Mouse (Mus musculus): ENCODE measurements at regions not wholly inside any gene's neighbourhood (a gene's known extent, or its start where the extent isn't known, plus 50 kb on each side); places are given as distances from the start of the nearest gene placed in this dataset.
"Not testable (repeated sequence)": the region's sequence is repeated elsewhere in the genome, so short reads cannot be mapped to it uniquely, and the experiment has no call there.

GRCm38 (mm10) chr10:111354607-111355006, 56.1 kb downstream of the Bbs10 start:
- Histone ChIP-seq H3K36me3 (ENCODE audit: control insufficient read depth, insufficient read depth, low read length) (no peaks in the 10 kb centered on the region), H3K9me3 (ENCODE audit: control insufficient read depth, low read length) (no peaks in the 10 kb centered on the region), H3K4me1 (replicated peaks; ENCODE audit: control insufficient read depth, insufficient read depth) (no peaks in the 10 kb centered on the region), H3K27ac (replicated peaks) (no peak overlapping the region), H3K9ac (ENCODE audit: low read length) (no peak overlapping the region), H3K4me2 (replicated peaks; ENCODE audit: low read depth) (no peak overlapping the region), H3K27me3 (ENCODE audit: control insufficient read depth, insufficient read depth, low read length) (no peaks in the 10 kb centered on the region), H3K4me3 (ENCODE audit: low read depth, low read length) (no peak overlapping the region)
- 53% methylated on average over 8 of the region's 8 CpGs for WGBS
- TF ChIP-seq CTCF (IDR thresholded peaks at IDR 0.05; ENCODE audit: low read depth) (no peak), EP300 (optimal IDR thresholded peaks at IDR 0.05) (no peak)
- ATAC-seq (ENCODE audit: low FRiP score, low TSS enrichment) (no peak), DNase-seq (ENCODE audit: low spot score) (no peak)

- H3K9ac ChIP-seq (ENCODE audit: low read length); H3K4me2 ChIP-seq (replicated peaks; ENCODE audit: low read depth); DNase-seq (ENCODE audit: low spot score); H3K4me1 ChIP-seq (replicated peaks; ENCODE audit: control insufficient read depth, insufficient read depth); H3K27ac ChIP-seq (replicated peaks); H3K36me3 ChIP-seq (ENCODE audit: control insufficient read depth, insufficient read depth, low read length); H3K9me3 ChIP-seq (ENCODE audit: control insufficient read depth, low read length); H3K27me3 ChIP-seq (ENCODE audit: control insufficient read depth, insufficient read depth, low read length); H3K4me3 ChIP-seq (ENCODE audit: low read depth, low read length); ATAC-seq (ENCODE audit: low FRiP score, low TSS enrichment): not testable (repeated sequence)
- 80% methylated on average over 1 of the region's 1 CpGs for WGBS
Measured at GRCm38 (mm10) chr10:111358340-111358739, 59.9 kb downstream of the Bbs10 start.

GRCm38 (mm10) chr10:111361749-111362435, 63.4 kb downstream of the Bbs10 start:
- 87% methylated on average over 18 of the region's 18 CpGs for WGBS
- Histone ChIP-seq H3K27me3 (ENCODE audit: control insufficient read depth, insufficient read depth, low read length) (no peaks in the 10 kb centered on the region), H3K9me3 (ENCODE audit: control insufficient read depth, low read length) (no peaks in the 10 kb centered on the region)

GRCm38 (mm10) chr10:111363729-111364617, 65.5 kb downstream of the Bbs10 start:
- no peak for DNase-seq (ENCODE audit: low spot score)
- H3K27ac ChIP-seq (replicated peaks): no peak overlapping the region
- ATAC-seq (ENCODE audit: low FRiP score, low TSS enrichment): no peak
- WGBS: 25% methylated on average over 14 of the region's 14 CpGs
- H3K4me2 ChIP-seq (replicated peaks; ENCODE audit: low read depth): no peak overlapping the region
- no peaks in the 10 kb centered on the region for H3K27me3 ChIP-seq (ENCODE audit: control insufficient read depth, insufficient read depth, low read length)
- no peaks in the 10 kb centered on the region for H3K9me3 ChIP-seq (ENCODE audit: control insufficient read depth, low read length)
- H3K4me1 ChIP-seq (replicated peaks; ENCODE audit: control insufficient read depth, insufficient read depth): no peaks in the 10 kb centered on the region
- H3K4me3 ChIP-seq (ENCODE audit: low read depth, low read length): no peak overlapping the region
- TF ChIP-seq CTCF (IDR thresholded peaks at IDR 0.05; ENCODE audit: low read depth) (no peak), EP300 (optimal IDR thresholded peaks at IDR 0.05) (no peak)
- no peaks in the 10 kb centered on the region for H3K36me3 ChIP-seq (ENCODE audit: control insufficient read depth, insufficient read depth, low read length)
- no peak overlapping the region for H3K9ac ChIP-seq (ENCODE audit: low read length)

More at GRCm38 (mm10) chr10:111361749-111362435, 63.4 kb downstream of the Bbs10 start:
- DNase-seq (ENCODE audit: low spot score) (no peak), ATAC-seq (ENCODE audit: low FRiP score, low TSS enrichment) (no peak)
- H3K4me2 ChIP-seq (replicated peaks; ENCODE audit: low read depth): no peak overlapping the region
- H3K4me3 ChIP-seq (ENCODE audit: low read depth, low read length): no peak overlapping the region
- no peak for TF ChIP-seq EP300 (optimal IDR thresholded peaks at IDR 0.05)
- no peak for TF ChIP-seq CTCF (IDR thresholded peaks at IDR 0.05; ENCODE audit: low read depth)
- no peaks in the 10 kb centered on the region for H3K4me1 ChIP-seq (replicated peaks; ENCODE audit: control insufficient read depth, insufficient read depth)
- H3K27ac ChIP-seq (replicated peaks): no peak overlapping the region
- H3K9ac ChIP-seq (ENCODE audit: low read length): no peak overlapping the region
- no peaks in the 10 kb centered on the region for H3K36me3 ChIP-seq (ENCODE audit: control insufficient read depth, insufficient read depth, low read length)

DNA sequence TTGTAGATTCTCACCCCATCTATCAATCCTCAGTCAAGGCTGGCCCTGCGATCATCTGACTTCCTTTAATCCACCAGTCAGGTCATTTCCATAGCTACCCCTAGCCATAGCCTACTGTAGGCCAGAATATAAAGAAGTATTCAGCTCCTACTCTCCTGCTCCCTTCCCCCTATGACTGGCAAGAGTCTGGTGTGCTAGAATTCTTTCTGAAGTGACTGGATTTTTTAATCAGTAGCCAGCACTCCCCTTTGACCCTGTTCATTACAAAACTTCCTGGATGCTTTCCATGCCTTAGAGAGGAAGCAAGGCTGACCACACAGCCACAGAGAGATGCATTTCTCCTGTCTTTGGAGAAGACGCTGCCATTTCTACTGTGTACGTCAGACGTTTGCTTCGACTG, 66.5 kb downstream of the Bbs10 start:
- TF ChIP-seq EP300 (optimal IDR thresholded peaks at IDR 0.05) (no peak), CTCF (IDR thresholded peaks at IDR 0.05; ENCODE audit: low read depth) (no peak)
- no peaks in the 10 kb centered on the region for H3K27me3 ChIP-seq (ENCODE audit: control insufficient read depth, insufficient read depth, low read length)
- no peak overlapping the region for H3K4me2 ChIP-seq (replicated peaks; ENCODE audit: low read depth)
- no peak overlapping the region for H3K9ac ChIP-seq (ENCODE audit: low read length)
- H3K27ac ChIP-seq (replicated peaks): no peak overlapping the region
- no peaks in the 10 kb centered on the region for H3K4me1 ChIP-seq (replicated peaks; ENCODE audit: control insufficient read depth, insufficient read depth)
- no peaks in the 10 kb centered on the region for H3K9me3 ChIP-seq (ENCODE audit: control insufficient read depth, low read length)
- WGBS: 50% methylated on average over 5 of the region's 5 CpGs
- DNase-seq (ENCODE audit: low spot score) (no peak), ATAC-seq (ENCODE audit: low FRiP score, low TSS enrichment) (no peak)
- H3K4me3 ChIP-seq (ENCODE audit: low read depth, low read length): no peak overlapping the region
- no peaks in the 10 kb centered on the region for H3K36me3 ChIP-seq (ENCODE audit: control insufficient read depth, insufficient read depth, low read length)

GRCm38 (mm10) chr10:111369046-111369445, 70.6 kb downstream of the Bbs10 start:
- H3K4me3 ChIP-seq (ENCODE audit: low read depth, low read length); H3K9ac ChIP-seq (ENCODE audit: low read length); H3K27ac ChIP-seq (replicated peaks); H3K36me3 ChIP-seq (ENCODE audit: control insufficient read depth, insufficient read depth, low read length); ATAC-seq (ENCODE audit: low FRiP score, low TSS enrichment); H3K9me3 ChIP-seq (ENCODE audit: control insufficient read depth, low read length); H3K4me1 ChIP-seq (replicated peaks; ENCODE audit: control insufficient read depth, insufficient read depth); H3K4me2 ChIP-seq (replicated peaks; ENCODE audit: low read depth); H3K27me3 ChIP-seq (ENCODE audit: control insufficient read depth, insufficient read depth, low read length); DNase-seq (ENCODE audit: low spot score): not testable (repeated sequence)
- WGBS: 57% methylated on average over 3 of the region's 3 CpGs
